Mouse (Mus musculus): Measurements from ENCODE around the gene Casq1.

The Casq1 gene

DNA sequence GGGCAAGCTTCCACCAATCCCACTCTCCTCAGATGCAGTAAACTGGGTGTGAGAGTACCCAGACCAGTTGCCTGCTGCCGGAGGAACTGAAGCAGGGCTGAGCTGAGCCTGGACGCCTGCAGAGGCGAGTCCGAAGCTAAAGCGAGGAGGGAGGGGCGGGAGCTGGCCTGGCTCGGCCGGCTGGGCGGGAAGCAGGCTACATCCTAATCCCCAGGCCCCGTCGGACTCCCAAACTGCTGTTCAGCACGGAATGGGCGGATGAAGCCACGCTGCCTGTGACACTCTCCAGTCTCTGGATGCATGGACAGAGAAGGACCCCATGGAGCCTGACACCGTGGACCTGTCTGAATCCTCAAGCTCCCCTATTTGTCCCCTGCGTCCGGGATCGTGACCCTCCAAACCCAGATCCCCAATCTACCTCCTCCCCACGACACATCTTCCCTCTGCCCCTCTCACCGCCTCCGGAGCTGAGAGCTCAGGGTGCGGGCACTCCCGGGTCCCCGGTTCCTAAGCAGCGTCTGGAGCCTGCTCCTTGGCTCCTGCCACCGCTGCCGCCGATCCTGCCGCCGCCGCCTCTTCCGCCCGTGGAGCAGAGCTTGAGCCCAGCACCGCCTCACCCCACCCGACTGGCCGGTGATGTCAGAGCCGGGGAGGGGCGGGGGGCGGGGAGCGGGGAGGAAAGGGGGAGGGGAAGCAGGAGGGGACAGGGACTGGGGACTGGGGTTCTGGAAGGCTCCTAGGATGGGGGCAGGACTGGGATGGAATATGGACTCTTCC lies 13.3 kb downstream of the Casq1 start, which contains the start of gene Pea15a:
Gene Pea15a (minus strand): TSS at position 664 of the 777 bp plus-strand sequence.
- DNase-seq (ENCODE audit: low spot score in 2 of 2), result peak; percentile 71 to 74

DNA sequence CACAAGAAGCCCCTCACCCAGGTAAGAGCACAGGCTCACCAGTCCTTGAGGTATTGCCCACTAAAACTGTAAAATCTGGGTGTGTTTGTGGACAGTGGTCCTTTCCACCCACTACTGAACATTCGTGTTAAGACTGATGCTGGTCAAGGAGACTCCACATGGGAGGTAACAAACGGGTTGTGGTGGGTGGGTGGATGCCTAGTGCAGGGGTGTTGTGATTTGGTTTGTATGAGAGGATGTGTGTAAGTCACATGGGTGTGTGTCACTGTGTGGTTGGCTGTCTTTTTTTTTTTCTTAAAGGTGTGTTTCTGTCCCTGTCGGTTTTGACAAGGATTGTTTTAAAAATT lies 14.0 kb downstream of the Casq1 start:
- peak; percentile 50 to 65 for DNase-seq (ENCODE audit: low spot score in 2 of 2)

DNA sequence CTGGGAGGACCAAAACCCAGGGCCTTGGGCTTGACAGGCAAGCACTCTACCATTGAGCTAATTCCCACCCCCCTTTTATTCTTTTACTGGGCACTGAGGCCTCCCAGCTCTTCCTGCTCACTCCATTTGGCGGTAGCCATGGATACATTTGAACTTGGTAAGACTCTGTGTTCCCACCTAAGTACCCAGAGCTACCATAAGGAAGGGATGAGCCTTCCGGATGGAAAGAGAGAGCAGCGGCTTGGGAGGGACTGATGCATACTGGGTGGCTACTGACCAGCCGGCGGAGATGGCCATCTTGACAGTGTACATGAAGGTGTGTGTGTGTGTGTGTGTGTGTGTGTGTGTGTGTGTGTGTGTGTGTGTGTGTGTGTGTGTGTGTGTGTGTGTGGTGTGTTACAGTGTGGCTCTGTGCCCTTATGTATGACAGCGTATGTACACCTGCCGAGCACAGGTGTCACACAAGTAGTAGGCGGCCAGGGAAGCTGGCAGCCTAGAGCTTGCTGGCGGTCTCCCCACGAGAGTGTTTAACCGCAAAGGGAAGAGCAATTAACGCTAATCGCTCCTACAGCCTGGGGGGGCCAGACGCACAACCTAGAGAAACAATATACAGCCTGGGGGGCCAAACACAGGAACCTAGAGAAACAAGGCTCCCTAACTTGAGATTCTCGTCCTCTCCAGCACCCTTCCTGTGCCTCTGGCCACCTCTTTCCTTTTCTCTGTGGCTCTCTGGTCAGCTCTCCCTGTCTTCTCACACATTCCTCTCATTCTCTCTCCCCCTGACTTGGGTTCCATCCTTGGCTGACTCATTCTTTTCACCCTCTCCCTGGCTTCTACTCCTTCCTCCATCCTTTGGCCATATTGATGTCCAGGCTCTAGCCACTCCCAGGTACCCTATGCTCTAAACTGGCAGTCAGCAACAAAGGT lies 14.6 kb downstream of the Casq1 start:
- DNase-seq (ENCODE audit: low spot score in 2 of 2), result no peak

DNA sequence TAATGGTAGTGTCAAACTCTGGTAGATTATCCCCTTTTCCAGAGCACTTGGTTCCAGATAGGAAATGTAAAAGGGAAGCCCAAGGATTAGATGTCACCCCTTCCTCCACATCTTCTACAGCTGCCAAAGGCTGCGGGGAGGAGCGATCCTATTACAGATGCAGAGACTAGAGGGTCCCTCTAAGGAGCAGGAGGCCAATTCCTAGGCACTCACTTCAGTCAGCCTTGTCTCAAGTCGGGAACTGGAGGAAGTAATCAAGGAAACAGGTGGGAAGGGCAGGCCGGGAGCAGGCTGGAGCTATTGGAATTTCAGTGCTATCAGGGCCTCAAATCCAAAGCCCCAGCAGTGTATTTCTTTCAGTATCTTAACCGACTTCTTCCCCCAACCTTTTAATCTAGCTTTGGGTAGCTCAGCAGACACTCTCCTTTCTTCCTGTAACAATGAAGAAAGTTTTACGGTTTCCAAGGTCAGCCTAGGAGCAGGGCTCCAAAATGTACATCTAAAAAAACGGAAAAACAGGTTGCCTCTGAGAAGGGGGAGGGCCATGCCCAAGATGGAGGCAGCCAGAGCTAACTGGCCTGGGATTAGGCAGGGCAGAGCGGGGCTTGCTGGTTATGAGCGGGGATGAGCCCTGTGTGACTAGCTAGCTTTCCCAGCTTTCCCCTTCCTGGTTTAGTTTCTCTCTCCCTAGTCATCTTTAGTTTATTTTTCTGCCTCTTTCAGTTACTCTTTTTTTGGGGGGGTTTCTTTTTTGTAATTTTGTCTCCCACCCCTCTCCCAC lies 15.4 kb downstream of the Casq1 start:
- no peak for DNase-seq (ENCODE audit: low spot score in 2 of 2)

DNA sequence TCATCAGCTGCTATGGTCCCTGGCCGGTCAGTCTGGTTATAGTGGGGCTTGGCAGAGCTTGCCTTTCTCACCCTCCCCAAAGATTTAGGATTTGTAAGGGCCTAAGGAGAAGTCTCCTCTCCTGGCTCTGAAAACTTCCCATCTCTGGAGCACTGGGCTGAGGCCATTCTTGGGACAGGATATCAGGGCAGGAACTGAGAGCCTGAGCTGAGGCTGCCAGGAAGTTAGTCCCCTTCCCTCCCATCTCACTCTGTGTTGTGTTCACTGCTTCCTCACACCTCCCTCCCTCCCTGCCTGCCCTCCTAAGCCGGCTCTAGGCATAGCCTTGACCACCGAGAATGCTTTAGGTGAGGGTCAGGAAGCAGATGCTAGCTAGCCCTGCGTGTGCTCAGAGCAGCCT lies 16.1 kb downstream of the Casq1 start:
- DNase-seq (ENCODE audit: low spot score in 2 of 2), result no peak

DNA sequence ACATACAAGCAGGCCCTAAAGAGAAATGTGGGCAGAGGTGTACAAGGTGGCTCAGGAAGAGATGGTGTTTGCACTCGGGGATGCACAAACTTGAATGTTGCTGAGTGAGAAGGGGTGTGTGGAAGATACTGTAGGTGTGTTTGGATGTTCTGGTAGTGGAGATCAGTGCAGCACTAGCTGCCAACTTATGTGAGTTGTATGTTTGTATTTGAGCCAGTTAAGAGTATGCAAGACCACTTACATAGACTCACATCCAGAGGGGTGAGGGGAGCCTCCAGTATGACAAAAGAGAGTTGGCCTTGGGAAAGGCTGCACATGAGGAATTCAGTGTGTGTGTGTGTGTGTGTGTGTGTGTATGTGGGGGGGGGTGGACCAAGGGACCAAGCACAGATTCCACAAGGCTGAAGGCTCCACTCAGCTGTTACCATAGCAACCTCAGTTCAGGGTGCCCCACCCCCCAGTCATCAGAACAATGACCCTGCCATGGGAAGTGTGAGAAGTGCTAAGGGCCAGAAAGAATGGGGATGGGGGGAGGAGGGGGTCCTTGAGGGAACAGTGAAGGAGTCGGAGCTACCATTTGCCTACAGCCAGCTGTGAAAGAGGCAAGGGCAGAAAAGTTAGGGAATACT lies 16.7 kb downstream of the Casq1 start:
- no peak for DNase-seq (ENCODE audit: low spot score in 2 of 2)

DNA sequence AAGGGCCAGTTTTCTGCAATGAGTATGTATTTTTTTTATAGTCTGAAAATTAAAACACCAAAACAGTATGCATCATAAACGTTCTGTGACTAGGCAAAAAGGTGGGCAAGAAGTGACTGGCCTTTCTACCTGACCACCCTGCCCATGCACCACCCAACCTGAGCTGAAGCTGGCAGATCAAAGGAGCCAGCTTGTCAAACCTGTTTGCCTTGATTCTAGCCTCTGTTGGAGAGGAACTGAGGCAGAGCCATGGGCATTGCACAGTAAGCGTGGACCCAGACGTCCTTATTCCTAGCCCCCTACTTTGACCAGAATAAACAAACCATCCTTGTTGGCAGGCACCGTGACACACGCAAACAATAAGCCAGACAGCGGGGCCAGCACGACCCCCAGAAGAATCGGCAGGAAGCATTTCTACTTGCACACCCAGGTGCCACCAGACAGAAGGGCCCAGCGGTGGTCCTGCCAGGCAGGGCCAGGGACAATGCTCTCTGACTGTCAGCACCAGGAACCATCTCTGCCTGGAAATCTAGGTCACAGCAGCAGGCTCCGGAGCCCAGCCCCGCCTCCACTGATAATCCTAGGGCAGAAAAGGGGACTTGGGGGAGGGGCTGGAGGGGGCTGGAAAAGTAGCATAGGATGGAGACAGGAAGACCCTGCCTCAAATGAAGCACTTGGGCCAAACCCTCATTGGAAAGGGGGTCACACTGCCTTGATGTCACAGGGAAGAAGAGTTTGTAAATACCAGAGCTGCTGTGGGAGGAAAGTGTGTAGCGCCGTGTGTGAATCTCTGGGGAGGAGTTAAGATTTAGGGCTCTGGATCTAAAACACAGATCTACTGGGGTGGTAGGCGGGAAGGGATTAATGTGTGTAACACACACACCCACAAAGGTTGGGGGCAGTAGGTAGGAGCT lies 17.4 kb downstream of the Casq1 start:
- no peak for DNase-seq (ENCODE audit: low spot score in 2 of 2)

DNA sequence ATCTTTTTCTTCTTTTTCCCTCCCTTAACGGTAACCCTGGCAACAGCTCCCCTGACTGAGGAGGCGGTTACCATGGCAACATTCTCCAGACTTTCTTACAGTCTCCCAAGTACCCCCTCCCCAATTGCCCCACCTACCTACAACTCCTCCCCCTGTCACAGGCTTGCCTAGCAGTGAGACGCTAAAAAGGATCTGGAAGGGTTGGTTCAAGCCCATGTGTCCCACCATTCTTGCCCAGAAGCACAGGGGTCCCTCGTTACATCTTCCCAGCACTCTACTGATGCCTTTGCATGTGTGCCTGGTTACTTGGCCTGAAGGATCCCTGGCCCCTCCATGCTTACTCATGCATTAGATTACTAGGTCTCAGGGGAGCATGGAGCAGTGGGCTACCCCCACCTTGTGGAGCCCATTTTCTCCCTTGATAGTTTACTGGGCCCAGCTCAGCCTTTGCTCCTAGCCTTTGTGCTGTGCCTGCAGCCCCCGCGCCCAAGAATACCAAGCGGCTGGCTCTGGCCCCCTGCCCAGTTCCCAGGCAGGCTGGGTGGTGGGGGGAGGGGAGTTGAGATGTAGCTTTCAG lies 18.7 kb downstream of the Casq1 start:
- DNase-seq (ENCODE audit: low spot score in 2 of 2), result no peak

DNA sequence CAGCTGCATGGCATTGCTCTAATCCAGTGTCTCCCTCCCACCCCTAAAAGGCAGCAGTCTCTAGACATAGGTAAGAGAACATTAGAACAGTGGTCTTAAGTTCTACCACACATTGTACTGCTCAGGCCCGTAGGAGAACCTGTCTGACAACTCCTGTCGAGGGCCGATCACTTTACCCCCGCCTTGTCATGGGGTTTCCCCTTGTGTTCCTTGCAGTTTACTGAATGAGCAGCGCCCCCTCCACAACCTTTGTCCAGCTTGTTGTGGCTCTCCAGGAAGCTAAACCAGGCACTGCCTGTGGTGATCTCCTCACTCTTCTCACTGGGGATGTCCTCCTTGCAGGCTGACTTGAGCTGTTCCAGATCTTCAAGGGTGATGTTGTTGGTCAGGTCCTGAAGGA lies 19.5 kb downstream of the Casq1 start:
- DNase-seq (ENCODE audit: low spot score in 2 of 2), result no peak

DNA sequence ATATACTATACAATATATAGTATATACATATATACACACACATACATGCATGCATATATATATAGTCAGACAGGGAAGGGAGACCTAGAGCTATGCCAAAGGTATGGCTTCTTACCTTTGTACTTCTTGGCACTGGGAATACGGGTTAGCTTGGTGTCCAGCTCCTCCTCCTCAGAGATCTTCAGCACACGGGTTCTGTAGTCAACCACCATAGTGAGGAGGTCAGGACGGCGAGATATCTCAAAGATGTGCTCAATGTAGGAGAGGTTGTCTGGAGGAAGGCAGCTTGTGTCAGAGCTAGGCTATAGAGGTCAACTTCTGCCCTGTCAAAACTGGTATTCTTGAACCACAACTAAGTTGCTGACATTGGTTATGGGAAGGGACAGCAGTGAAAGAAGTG lies 20.7 kb downstream of the Casq1 start:
- no peak for DNase-seq (ENCODE audit: low spot score in 2 of 2)

DNA sequence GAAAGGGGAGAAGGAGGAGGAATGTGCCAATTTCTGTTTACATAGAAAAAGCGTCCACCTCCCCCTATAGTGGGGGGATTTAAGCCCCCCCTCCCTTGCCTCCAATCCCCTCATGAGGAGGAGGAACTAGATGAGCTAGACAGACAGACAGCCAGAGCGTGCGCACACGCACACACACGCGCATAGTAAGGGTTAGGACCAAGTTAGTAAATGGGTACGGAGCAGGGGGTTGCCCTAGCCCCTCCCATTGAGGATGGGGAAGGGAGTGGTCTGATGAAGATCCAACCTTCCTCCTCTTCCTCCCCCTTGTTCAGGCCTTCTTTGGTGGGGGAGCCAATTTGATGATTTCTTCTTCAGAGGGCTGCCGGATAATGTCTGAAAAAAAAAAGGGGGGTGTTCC lies 21.4 kb downstream of the Casq1 start:
- DNase-seq (ENCODE audit: low spot score in 2 of 2), result no peak

DNA sequence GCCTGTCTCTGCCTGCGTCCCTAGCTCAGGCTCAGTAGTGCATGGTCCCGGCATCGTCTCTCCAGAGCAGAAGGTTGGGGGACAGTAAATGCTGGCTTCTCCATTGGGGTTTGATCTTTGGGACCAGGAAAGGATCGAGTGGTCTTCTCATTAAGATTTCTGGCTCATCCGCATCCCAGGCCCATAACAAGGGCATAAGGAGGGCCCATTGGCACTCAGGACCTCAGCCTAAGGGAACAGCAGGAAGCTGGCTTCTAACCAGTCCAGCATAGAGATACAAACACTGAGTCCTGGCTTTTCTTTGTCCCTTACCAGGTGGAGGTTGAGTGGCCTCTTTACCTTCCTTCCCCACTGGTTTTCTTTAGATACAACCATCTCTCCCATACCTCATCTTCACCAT lies 21.8 kb downstream of the Casq1 start:
- DNase-seq (ENCODE audit: low spot score in 2 of 2), result no peak

DNA sequence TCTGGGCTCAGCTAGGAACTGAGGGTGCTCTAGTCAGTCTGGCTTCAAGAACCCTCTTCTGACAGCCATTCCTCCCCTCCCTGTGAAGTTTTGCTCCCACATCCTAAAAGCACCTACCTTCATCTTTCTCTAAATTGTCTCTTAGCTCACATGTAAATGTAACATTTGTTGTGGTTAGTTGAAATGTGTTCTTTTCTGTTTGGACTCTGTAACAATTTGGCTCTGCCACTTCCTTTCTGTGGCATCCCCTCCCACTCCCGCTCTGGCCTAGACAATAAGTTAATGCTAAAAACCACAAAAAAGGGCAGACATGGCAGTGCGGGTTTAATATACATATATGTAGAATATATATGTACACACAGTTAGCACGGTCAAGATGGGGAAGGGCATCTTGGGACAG lies 22.5 kb downstream of the Casq1 start:
- no peak for DNase-seq (ENCODE audit: low spot score in 2 of 2)

DNA sequence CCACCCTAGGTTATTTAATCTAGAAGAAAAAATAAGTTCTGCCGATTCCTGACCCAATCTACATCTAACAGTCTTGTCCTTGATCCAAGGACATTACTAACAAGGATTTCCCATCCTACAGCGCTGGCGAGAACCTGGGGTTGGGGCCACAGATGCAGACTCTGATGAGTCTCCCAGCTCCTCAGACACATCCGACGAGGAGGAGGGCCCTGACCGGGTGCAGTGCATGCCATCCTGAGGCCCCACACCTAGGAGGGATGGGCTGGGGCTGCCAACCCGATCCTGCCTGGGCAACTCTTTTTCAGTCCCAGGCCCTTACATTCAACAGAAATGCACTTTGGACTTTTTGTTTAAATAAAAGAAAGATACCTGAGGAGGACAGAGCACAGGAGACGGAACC lies 25.2 kb downstream of the Casq1 start:
- DNase-seq (ENCODE audit: low spot score in 2 of 2), result no peak

DNA sequence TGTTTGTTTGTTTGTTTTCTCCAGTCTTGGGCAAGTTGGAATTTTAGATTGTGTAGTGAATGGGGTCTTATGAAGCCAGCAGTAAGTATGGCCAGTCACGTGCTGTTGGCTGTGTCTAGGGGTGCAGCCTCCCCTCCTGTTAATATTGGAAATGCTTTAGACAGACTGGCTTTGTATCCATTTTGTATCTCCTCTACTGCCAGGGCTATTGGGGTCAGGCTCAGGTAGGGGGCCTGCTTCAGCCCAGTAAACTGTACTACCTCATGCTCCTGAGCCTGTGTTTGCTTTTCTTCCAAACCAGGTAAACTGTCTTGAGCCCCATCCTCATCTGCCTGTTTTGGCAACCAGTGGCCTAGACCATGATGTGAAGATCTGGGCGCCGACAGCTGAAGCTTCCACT lies 27.5 kb downstream of the Casq1 start:
- DNase-seq (ENCODE audit: low spot score in 2 of 2), result no peak

DNA sequence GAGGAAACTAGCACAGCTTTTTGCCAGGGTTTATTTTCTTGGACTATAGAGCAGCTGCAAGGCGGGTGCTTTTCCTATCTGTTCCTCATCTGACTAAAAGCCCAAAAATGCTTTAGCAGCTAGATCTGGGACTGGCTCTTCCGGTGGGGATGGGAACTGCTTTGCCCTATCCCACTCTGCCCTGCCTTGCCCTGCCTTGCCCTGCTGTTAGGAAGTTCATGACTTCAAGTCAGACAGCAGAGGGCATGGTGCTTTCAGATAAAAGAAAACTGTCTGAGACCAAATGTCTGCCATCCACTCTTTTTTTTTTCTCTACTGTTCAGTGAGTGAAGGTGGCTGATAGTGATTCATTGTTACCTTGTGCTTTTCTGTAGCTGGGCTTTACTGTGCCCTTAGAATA lies 28.1 kb downstream of the Casq1 start:
- DNase-seq (ENCODE audit: low spot score in 2 of 2), result no peak

DNA sequence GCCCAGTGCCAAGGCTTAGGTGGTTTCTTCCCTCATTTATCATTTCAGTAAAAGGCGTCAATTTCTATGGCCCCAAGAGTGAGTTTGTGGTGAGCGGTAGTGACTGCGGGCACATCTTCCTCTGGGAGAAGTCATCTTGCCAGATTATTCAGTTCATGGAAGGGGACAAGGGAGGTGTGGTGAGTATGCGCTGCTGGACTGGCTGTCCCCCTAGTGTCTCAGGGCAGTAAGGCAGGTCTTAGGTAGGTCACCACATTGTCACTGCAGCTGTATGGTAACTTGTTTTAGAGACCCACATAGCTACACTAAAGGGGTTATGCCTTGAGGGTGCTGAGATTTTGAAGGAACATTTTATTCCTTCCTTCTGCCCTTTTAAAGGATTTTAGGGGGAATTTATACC lies 30.8 kb downstream of the Casq1 start:
- peak in 1 of 2 experiments; percentile 12 for DNase-seq (ENCODE audit: low spot score in 2 of 2)

DNA sequence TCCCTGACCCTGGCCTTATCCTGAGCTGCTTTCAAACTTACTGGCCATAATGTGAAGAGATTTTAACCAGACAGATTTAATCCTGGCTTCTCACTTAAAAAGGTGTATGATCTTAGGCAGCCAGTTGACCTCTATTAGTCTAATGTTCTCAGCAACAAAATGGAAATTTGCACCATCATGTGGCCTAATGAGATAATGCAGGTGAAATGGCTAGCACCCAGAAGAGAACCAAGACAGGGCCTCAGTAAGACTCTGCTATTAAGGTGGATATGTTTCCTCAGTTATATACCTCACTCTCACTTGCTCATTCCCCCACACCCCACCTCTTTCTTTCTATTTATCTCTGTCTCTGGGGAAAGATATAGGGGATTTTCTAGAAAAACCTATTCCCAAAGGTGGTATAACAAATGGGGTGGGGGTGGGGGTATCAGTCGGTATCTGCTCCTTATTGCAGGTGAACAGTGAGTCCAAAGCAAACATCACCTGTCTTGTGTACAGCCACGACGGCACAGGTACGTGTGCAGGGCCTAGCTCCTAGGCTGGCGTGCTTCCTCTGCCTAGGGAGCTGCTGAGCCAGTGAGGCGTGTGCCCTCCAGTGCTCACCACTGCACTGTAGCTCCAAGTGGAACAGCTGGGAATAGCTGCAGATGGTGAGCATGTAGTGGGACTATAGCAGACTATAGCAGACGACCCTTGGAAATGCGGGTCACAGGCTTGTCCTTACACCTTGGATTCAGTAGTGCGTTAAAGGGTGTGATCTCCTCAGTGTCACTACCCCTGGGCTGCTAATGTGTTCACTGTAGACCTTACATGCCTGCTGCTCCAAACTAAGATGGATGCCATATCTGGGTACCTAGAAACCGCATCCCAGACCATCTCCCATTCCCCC lies 33.0 kb downstream of the Casq1 start:
- DNase-seq (ENCODE audit: low spot score in 2 of 2), result no peak

DNA sequence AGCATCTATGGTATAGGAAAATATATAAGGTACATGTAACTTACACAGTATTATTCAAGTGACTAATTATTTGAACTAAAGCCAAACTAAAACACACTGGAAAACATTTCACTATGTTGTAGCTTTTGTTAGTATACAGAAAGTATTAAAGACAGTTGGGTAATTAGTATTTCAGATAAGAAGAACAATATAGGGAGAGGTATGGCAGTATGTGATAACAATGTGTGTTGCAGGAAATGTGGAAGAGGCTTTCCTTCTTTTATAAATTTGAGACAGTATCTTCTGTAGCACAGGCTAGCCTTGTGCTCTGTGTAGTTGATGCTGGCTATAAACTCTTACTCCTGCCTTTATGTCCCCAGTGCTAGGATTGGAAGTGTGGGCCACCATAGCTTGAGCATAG lies 35.8 kb downstream of the Casq1 start:
- no peak for DNase-seq (ENCODE audit: low spot score in 2 of 2)
